In the genomic region with DNA sequence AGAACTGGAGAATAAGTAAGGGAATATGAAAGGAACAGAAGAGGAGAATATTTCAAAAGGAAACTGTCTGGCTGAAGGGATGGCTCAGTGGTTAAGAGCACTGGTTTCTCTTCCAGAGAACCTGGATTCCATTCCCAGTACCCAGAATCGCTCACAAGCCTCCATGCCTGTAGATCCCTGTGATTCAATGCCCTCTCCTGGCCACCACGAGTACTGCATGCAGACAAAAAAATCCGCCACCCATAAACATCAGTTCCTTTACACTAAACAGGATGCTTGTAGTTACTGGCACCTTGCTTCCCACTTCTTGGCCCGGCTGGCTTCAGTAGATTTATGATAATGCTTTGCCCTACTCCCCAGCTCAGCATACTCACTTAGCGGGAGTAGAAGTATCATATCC, we compare ENCODE assay signal across 7 mouse cellular contexts.
A peak's percentile ranks its signal among the peaks of the same experiment; 100 is the strongest.
DNase-seq lines count a peak whose midpoint lies in the region; ATAC-seq and TF ChIP-seq lines count a peak whose summit lies in the region.

No protein-coding gene starts in this region.

- no peaks in the 10 kb centered on the region for H3K27me3 ChIP-seq in kidney, embryonic 15.5 days
- H3K27me3 ChIP-seq in liver, adult 2 months (ENCODE audit: control insufficient read depth, insufficient read depth, low read length): no peaks in the 10 kb centered on the region

- no peaks in the 10 kb centered on the region for H3K9me3 ChIP-seq in kidney, embryonic 15.5 days (replicated peaks)
- no peaks in the 10 kb centered on the region for H3K9me3 ChIP-seq in ES-E14 (ENCODE audit: control insufficient read depth, insufficient read depth, low read depth, low read length)

- ATAC-seq in kidney, embryonic 15.5 days (replicated peaks; ENCODE audit: low FRiP score): no peak

- no peak overlapping the region for H3K4me3 ChIP-seq in kidney, embryonic 15.5 days (replicated peaks)
- H3K4me3 ChIP-seq in ES-E14 (ENCODE audit: insufficient read depth in 1 of 2, low read depth in 1 of 2, low read length in 2 of 2, poor library complexity in 1 of 2, severe bottlenecking in 1 of 2): no peak overlapping the region
- H3K4me3 ChIP-seq in bone marrow macrophage, adult 2 months (ENCODE audit: insufficient read depth, low read length): no peak overlapping the region
- no peak overlapping the region for H3K4me3 ChIP-seq in liver, adult 2 months (ENCODE audit: insufficient read depth, low read depth, low read length)

- H3K27ac ChIP-seq in kidney, embryonic 15.5 days: no peak overlapping the region
- no peak overlapping the region for H3K27ac ChIP-seq in ES-E14 (ENCODE audit: insufficient read depth, low read depth, low read length, poor library complexity, severe bottlenecking)
- H3K27ac ChIP-seq in bone marrow macrophage, adult 2 months (ENCODE audit: insufficient read depth, low read depth, low read length): no peak overlapping the region
- H3K27ac ChIP-seq in liver, adult 2 months (replicated peaks; ENCODE audit: insufficient read depth, low read depth, low read length): no peak overlapping the region

- WGBS in kidney, embryonic 15.5 days: 33% methylated on average over 5 of the region's 5 CpGs
- 54% methylated on average over 5 of the region's 5 CpGs for WGBS in liver, adult 2 months

- no peak overlapping the region for H3K9ac ChIP-seq in kidney, embryonic 15.5 days
- H3K9ac ChIP-seq in ES-E14 (ENCODE audit: insufficient read depth, low read depth, low read length, poor library complexity, severe bottlenecking): no peak overlapping the region
- no peak overlapping the region for H3K9ac ChIP-seq in liver, adult 2 months (ENCODE audit: low read depth, low read length)

- H3K79me2 ChIP-seq in liver, adult 2 months (ENCODE audit: control insufficient read depth, insufficient read depth, low read length): no peaks in the 10 kb centered on the region

- H3K4me1 ChIP-seq in kidney, embryonic 15.5 days: no peaks in the 10 kb centered on the region
- no peaks in the 10 kb centered on the region for H3K4me1 ChIP-seq in ES-E14 (ENCODE audit: control insufficient read depth in 2 of 2, insufficient read depth in 2 of 2, low read length in 2 of 2, poor library complexity in 1 of 2)
- H3K4me1 ChIP-seq in bone marrow macrophage, adult 2 months (ENCODE audit: control insufficient read depth, insufficient read depth, low read length): no peaks in the 10 kb centered on the region
- no peaks in the 10 kb centered on the region for H3K4me1 ChIP-seq in liver, adult 2 months (ENCODE audit: control insufficient read depth, insufficient read depth, low read length)

- DNase-seq in kidney, adult 18-20 months: peak; percentile 59
- peak; percentile 68 for DNase-seq in ES-E14 (ENCODE audit: low read depth, low spot score)
- DNase-seq in liver, adult 2 months (ENCODE audit: extremely low read depth, low read depth, low spot score): peak; percentile 7
- DNase-seq in spleen, postnatal 10 days (ENCODE audit: low spot score in 2 of 2): peak; percentile 52 to 69
- DNase-seq in ovary, postnatal 10 days (ENCODE audit: low spot score): no peak

- peak; percentile 67 for TF ChIP-seq CTCF in bone marrow macrophage, adult 2 months (IDR thresholded peaks at IDR 0.05; ENCODE audit: low read depth, low read length)
- peak; percentile 62; the same call in 1 of the 2 replicates for TF ChIP-seq CTCF in liver, adult 2 months (IDR thresholded peaks at IDR 0.05; ENCODE audit: low read depth, low read length)

- H3K36me3 ChIP-seq in kidney, embryonic 15.5 days: no peaks in the 10 kb centered on the region
- H3K36me3 ChIP-seq in ES-E14 (ENCODE audit: control insufficient read depth, insufficient read depth, low read length, poor library complexity, severe bottlenecking): no peaks in the 10 kb centered on the region
- H3K36me3 ChIP-seq in liver, adult 2 months (ENCODE audit: control insufficient read depth, insufficient read depth, low read length): no peaks in the 10 kb centered on the region

- in situ Hi-C loops in ES-E14 (cut with MboI; ENCODE audit: low sequenced_read_pairs in 2 of 2, unreplicated experiment in 2 of 2): loop anchor here in 1 of 2 experiments (10.0 kb wide), 1 partner anchor 168 kb away; no protein-coding TSS in a partner anchor

- no peak for TF ChIP-seq POLR2A in bone marrow macrophage, adult 2 months (IDR thresholded peaks at IDR 0.05; ENCODE audit: borderline replicate concordance, low read depth, low read length)
- no peak for TF ChIP-seq POLR2A in liver, adult 2 months (IDR thresholded peaks at IDR 0.05; ENCODE audit: extremely low read depth, insufficient read depth, low read length)

- H3K4me2 ChIP-seq in kidney, embryonic 15.5 days: no peak overlapping the region

TF ChIP-seq in ES-E14, 5 proteins besides CTCF, POLR2A, EP300 and RAD21:
- TF ChIP-seq ZC3H11A (IDR thresholded peaks at IDR 0.05; ENCODE audit: borderline replicate concordance, low read depth, low read length) (peak; percentile 65; the same call in 1 of the 2 replicates), HCFC1 (IDR thresholded peaks at IDR 0.05; ENCODE audit: borderline replicate concordance, insufficient read depth, low read length) (no peak), CHD2 (IDR thresholded peaks at IDR 0.05; ENCODE audit: low read depth, low read length) (no peak), ZNF384 (IDR thresholded peaks at IDR 0.05; ENCODE audit: low read depth, low read length) (0 out of 2 replicates have a peak, but pooled peaks have one; percentile 41), MAFK (IDR thresholded peaks at IDR 0.05; ENCODE audit: insufficient read depth, low read depth, low read length) (no peak)
